Mouse (Mus musculus) right cerebral cortex, postnatal 4 days (tissue): ENCODE results near the gene Txn2.
A peak's percentile ranks its signal among the peaks of the same experiment; 100 is the strongest.

ENCODE experiments used
- DNase-seq: peaks from one replicate; pipeline ENCODE4 v3.0.0-alpha.2; 2022

The Txn2 gene

GRCm38 (mm10) chr15:77928673-77929331 lies at the start of gene Txn2:
Gene Txn2, minus strand, starts transcription at chr15:77929006.
- peak; percentile 86 for DNase-seq

- DNase-seq, result no peak
Observed at GRCm38 (mm10) chr15:77977663-77978062, 48.9 kb upstream of the Txn2 start.

GRCm38 (mm10) chr15:77974165-77974841 lies 45.5 kb upstream of the Txn2 start:
- DNase-seq, result no peak

DNA sequence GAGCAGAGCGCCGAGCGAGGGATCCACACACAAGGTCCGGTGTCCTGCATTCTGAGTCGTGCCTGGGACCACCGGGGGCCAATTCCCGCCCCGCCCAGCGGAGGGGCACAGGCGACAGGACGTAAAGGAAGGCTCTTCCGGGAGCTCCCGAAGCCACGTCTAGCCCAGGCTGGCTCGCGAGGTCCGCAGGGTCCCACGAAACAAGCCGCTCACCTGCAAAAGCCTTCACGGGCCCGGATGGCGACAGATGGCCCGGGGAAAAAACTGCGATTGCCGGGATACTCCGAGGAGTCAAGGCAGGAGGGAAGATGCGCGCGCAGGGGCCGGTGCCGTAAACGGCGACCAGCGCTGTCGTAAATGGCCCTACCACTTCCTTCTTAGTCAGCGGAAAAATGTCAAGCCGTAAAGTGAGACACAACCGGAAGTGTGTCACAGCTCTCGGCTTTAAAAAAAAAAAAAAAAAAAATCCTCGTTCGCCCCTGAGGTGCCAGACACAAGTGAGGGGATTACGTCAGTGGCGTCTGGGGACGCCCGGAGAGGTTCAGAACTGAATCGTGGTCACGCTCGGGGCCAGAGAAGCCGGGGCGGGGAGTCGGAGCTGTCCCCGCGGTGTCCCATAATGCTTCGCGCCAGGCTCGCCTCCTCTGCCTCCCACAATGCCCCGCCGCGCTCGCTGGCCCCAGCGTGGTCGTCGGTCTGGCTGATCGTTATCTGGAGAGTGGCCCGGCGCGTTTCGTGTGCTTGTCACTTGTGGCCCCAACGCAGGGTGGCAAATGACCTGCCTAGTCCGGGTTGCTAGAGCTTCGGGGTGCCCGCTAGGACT lies 41.9 kb upstream of the Txn2 start, which contains the start of gene Eif3d:
Eif3d (minus strand) TSS at position 344 of the 823 bp plus-strand sequence.
- peak; percentile 98 for DNase-seq

DNA sequence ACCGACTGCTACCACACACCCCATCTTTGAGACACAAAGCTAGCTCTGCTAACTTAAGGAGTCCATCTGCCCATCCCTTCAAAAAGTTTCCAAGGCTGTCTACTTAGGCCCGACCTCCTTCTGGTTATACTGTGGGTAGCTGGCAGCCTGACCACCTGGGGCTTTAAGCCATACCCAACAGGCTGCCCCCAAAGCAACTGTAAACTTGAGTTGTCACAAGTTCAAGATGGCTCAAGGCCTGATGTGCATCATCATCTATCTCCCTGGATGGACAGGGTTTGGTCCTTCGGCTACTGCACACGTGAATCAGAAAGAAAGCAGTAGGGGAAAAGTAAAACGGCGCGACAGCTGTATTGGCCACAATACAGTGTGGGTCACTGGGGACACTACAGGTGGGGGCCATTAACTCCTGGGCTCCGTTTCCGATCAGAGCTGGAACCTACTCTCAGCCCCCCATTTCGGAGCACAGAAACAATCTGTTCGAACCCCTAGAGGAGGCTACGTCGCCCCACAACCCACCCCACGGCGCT lies 41.2 kb upstream of the Txn2 start:
- no peak for DNase-seq

GRCm38 (mm10) chr15:77965117-77965528 lies 36.3 kb upstream of the Txn2 start:
- DNase-seq, result no peak

GRCm38 (mm10) chr15:77962447-77962846 lies 33.6 kb upstream of the Txn2 start:
- no peak for DNase-seq

DNA sequence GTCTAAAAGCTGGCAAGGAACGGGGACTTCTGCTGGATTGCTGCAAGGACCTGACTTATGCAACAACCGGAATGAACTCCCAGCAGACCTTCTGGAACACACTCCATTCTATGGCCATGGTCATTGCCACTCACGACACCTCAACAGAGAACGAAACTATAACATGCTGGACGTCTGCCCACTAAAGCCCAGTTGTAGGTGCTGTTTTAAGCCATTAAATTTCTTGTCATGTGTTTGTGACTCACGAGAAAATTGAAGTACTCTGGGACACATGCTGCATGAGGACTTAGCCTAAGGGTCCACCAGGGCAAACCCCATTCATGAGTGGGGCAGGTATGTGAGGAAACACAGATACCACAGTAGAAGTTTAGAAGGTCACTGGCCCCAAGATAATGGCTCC lies 31.9 kb upstream of the Txn2 start:
- DNase-seq, result no peak

DNA sequence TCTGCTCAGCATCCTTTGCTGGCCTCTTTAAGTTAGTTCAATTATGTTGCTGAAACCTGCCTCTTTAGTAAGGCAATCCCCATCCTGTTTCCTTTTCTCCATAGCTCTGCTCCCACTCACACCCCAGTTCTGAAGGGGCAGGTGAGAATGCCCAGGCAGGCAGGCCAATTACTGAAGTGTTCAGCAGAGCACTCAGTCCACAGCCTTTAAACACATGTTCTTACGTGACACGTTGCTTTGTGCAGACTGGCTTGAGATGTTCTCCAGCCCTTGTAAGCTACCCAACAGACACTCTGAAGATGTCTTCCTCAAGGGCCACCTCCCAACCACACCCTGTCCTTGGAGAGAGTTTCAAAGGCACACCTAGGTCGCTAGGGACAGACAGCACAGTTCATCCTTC lies 29.3 kb upstream of the Txn2 start:
- no peak for DNase-seq

- DNase-seq, result no peak
Observed at GRCm38 (mm10) chr15:77957625-77958024, 28.8 kb upstream of the Txn2 start.

DNA sequence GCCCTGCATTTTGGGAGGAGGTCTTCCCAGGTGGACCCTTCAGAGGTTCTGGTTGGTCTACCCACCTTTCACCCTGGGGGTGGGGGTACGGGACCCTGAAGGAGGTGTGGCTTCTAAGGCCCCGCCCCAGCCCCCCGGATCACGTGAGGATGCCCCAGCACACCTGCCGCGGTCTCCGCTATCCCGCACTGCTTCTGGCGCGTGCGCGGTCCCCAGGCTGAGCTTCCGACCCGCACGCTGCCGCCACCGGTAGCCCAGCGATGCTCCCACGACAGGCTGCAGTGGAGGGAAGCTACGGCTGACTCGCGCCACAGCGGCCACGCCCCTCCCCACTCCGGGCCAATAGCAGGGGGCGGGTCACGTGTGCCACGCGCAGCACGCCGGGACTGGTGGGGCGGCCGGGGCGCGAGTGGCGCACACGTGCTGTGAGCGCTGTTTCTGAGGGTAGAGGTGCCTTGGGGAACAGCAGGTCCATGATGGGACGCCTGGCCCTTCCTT lies 27.6 kb upstream of the Txn2 start, which contains the start of gene Foxred2:
Foxred2 (minus strand) TSS at position 319 of the 498 bp plus-strand sequence.
- DNase-seq, result peak; percentile 91

GRCm38 (mm10) chr15:77955440-77956403 lies 26.9 kb upstream of the Txn2 start:
- DNase-seq, result peak; percentile 41

DNA sequence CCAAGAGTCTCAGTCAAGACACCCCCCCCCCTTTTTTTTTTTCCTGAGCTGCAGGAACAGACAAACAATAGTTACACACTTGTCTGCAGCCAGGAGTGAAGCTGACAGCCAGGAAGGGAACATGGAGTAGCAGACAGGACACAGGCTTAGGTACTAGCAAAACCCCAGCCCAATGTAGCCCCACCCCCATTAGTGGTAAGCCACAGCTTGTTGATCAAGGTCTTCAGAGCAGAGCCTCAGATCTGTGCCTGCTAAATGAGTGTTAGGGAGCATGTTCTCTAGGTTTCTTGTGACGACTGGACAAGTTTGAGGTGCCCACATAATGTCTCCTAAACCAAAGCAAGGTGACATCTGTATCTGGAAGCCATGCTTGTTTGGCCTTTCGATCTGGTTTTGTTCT lies 25.6 kb upstream of the Txn2 start:
- DNase-seq, result no peak

- no peak for DNase-seq
Observed at GRCm38 (mm10) chr15:77952921-77953320, 24.1 kb upstream of the Txn2 start.

DNA sequence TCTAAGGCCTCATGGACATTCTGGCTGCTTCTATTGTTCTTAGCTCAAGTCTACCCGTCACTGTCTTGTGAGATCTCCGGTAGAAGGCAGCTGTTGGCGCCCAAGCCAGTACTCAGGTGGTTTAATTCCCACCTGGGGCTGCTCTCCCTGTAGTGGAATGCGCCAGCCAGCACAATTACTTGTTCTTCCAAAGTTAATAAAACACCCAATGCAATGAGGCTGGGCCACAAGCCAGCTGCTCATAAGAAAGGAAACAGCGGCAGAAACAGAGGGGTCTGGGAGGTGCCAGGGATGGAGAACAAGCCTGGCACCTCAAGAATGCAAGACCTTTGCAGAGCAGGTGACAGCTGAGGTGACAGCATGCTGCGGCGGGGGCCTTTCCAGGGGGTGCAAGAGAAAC lies 20.3 kb upstream of the Txn2 start:
- no peak for DNase-seq

DNA sequence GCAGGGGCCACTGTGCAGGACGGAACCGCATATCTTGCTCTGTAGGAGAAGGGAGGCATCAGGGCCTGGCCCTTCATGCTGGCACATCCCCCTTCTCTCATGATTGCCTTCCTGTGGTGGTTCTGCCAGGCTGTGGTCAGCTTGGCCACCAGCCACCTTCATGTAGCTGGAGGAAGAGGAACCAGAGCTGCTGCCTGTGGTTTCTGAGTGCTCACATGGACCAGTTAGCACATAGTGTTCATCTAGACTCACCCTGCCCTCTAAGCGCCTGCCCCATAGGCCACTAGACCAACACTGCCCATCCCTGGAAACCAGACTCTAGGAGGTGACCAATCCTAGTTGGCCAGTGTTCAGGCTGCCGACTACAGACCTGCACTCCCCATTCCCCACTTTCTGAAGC lies 16.9 kb upstream of the Txn2 start:
- DNase-seq, result no peak

DNA sequence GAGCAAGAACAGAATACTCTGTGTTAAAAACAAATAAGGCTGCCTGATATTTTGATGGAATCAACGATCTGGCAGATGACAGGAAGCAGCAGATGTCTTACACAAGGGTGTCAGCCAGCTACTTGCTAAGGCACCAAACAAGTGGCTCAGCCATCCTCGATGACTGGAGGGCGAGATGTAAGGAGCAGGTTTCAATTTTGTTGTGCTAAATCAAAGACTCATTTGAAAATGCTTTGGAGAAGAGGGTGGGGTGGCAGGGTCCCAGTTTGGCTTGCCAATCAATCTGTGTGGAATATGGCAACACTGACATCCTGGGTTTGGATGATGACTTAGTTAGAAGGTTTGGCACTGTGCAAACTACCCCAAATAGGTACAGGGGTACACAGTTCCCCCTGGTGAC lies 12.8 kb upstream of the Txn2 start:
- DNase-seq, result no peak

DNA sequence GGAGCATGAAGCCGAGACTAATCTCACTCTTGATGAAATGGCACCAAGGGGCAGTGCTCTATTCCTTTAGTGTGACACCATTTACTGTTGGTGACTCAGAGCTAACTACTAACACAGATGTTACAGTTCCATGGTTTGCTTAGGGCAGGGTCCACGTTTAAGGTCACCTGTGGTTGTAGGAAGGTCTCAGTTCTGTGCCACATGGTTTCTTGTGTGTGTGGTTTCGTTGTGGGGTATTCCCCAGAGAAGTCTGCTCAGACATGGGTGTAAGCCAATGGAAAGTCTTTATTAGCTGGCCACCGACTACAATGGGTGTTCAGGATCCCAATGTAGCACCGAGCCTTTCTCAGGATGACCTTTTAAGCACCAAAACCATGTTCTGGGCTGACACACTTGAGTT lies 9.7 kb upstream of the Txn2 start:
- no peak for DNase-seq

- DNase-seq, result peak; percentile 41
Observed at GRCm38 (mm10) chr15:77935673-77936375, 7.0 kb upstream of the Txn2 start.

GRCm38 (mm10) chr15:77934968-77935367 lies 6.2 kb upstream of the Txn2 start:
- DNase-seq, result no peak

DNA sequence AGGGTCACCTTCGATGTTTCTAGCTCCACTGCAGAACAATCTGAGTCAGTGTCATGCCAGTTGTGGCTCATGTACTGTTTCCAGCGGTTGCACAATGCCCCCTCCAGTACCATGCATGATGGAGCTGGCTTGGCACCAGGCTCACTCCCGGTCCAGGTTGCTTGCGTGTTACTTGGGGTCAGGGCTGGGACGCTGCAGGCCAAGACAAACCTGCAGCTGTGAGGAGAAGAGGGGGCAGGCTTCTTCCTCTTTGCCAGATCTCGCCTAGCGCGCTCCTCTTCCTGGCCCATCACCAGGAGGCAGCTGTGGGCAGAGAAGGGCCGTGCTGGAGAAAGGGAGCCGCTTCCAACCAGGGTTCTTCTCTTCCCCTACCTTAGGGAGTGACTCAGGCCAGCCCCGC lies 5.5 kb upstream of the Txn2 start:
- DNase-seq, result peak; percentile 33
